Mouse (Mus musculus): ENCODE data around the gene Tmem177. TPM values are rescaled to one million over a fixed set of nuclear protein-coding genes. Genes with fewer than 3 reads are reported as not detected.

Gene Tmem177
- 6.4 and 6.8 TPM in 2 replicates for polyA plus RNA-seq (2015; fragmentation: Nextera tagmentation; extraction: Ambion mirVana)

DNA sequence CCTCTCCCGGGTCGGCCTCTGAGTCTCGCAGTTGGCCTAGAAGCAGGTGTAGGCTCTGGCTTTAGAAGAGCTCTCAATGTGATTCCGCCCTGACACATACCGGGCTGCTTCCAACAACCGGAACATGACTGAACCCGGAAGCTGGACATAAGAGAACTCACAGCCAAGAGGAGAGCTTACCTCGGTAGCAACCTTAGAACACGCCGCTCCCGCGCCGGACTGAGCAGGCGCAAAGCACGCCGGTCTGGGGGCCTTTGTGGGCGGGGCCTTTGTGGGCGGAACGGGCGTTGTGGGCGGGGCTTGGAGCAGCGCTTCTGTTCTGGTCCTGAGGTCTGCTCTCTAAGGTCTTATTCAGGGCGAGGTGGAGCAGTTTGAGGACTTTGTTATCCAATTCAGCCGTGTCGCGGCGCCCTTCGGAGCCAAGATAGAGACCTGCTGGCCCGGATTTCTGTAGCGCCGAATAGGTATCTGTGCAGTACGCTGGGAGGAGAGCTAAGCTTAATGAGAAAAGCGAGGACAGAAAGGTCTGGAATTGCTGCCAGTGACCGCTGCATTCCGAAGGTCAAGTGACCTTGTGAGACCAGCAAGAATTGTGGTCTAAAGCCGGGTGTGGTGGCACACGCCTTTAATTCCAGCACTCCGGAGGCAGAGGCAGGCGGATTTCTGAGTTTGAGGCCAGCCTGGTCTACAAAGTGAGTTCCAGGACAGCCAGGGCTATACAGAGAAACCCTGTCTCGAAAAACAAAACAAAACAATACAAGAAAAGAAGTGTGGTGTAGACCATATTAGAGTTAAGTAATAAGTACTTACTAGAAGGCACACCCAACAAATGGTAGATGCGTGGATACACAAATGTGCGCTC, at the start of gene Tmem177:
TSS of gene Tmem177 (minus strand) at position 256 of the 862 bp plus-strand sequence.
- peak within 1 kb of the TSS; percentile 73 for H3K27ac ChIP-seq
- peak within 1 kb of the TSS; percentile 55 for H3K4me3 ChIP-seq
- H3K4me1 ChIP-seq (replicated peaks), result peaks cover 6% of the 10 kb centered on the region
- 11% methylated on average over 42 of the region's 42 CpGs for WGBS
- peak within 1 kb of the TSS; percentile 54 for H3K9ac ChIP-seq
- H3K9me3 ChIP-seq (replicated peaks), result no peaks in the 10 kb centered on the region
- no peaks in the 10 kb centered on the region for H3K27me3 ChIP-seq
- peak; percentile 94 for ATAC-seq (replicated peaks; ENCODE audit: insufficient number of reproducible peaks, insufficient read depth, low FRiP score, low read depth)
- H3K4me2 ChIP-seq, result peak within 1 kb of the TSS; percentile 71
- H3K36me3 ChIP-seq, result 0 out of 2 replicates have a peak, but pooled peaks cover 3% of the 10 kb centered on the region

GRCm38 (mm10) chr1:119959920-119960319, 46.9 kb upstream of the Tmem177 start:
- Histone ChIP-seq H3K27me3 (no peaks in the 10 kb centered on the region), H3K27ac (no peak overlapping the region), H3K4me3 (no peak overlapping the region), H3K9me3 (replicated peaks) (no peaks in the 10 kb centered on the region), H3K9ac (no peak overlapping the region), H3K4me1 (replicated peaks) (no peaks in the 10 kb centered on the region), H3K4me2 (no peak overlapping the region), H3K36me3 (no peaks in the 10 kb centered on the region)
- 56% methylated on average over 7 of the region's 7 CpGs for whole genome bisulfite sequencing
- ATAC-seq (replicated peaks; ENCODE audit: insufficient number of reproducible peaks, insufficient read depth, low FRiP score, low read depth), result no peak

DNA sequence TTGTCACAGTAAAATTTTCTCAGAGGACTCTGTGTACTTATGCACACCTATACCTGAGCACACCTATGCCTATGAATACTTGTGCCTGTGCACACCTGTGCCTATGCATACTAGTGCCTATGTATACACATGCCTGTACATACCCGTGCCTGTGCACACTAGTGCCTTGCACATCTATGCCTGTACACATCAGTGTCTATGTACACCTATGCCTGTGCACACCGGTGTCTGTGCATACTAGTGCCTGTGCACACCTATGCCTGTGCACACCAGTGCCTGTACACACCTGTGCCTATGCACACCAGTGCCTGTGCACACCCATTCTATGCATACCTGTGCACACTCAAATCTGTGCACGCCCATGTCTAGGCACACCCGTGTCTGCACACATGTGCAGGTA, 46.5 kb upstream of the Tmem177 start:
- no peaks in the 10 kb centered on the region for H3K36me3 ChIP-seq
- H3K27me3 ChIP-seq, result no peaks in the 10 kb centered on the region
- ATAC-seq (replicated peaks; ENCODE audit: insufficient number of reproducible peaks, insufficient read depth, low FRiP score, low read depth), result no peak
- H3K4me3 ChIP-seq, result no peak overlapping the region
- no peaks in the 10 kb centered on the region for H3K4me1 ChIP-seq (replicated peaks)
- H3K9me3 ChIP-seq (replicated peaks), result no peaks in the 10 kb centered on the region
- 88% methylated on average over 4 of the region's 4 CpGs for WGBS
- no peak overlapping the region for H3K4me2 ChIP-seq
- H3K9ac ChIP-seq, result no peak overlapping the region
- no peak overlapping the region for H3K27ac ChIP-seq

GRCm38 (mm10) chr1:119957716-119958222, 44.8 kb upstream of the Tmem177 start:
- Histone ChIP-seq H3K4me1 (replicated peaks) (no peaks in the 10 kb centered on the region), H3K9me3 (replicated peaks) (no peaks in the 10 kb centered on the region), H3K27me3 (no peaks in the 10 kb centered on the region), H3K4me3 (no peak overlapping the region), H3K9ac (no peak overlapping the region), H3K4me2 (no peak overlapping the region), H3K36me3 (no peaks in the 10 kb centered on the region), H3K27ac (no peak overlapping the region)
- WGBS, result 50% methylated on average over 9 of the region's 9 CpGs
- ATAC-seq (replicated peaks; ENCODE audit: insufficient number of reproducible peaks, insufficient read depth, low FRiP score, low read depth), result no peak

DNA sequence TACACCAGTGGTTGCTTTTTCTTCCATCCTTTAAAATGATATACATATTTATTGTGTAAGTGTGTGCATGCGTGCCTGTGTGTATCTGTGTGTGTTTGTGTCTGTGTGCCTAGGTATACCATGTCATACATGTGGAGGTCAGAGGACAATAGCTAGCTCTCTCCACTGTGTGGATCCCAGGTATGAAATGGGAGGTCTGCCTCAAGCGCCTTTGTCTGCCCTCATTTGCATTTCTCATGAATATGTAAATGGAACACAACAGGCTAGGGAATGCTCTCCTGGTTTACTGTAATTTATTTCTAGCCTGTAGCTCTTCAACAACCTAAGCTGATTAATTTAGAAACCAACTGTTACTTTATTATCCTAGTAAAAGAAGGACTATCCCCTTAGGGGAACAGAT, 41.7 kb upstream of the Tmem177 start:
- WGBS, result 79% methylated on average over 2 of the region's 2 CpGs
- H3K9me3 ChIP-seq (replicated peaks), result no peaks in the 10 kb centered on the region
- no peaks in the 10 kb centered on the region for H3K4me1 ChIP-seq (replicated peaks)
- H3K36me3 ChIP-seq, result no peaks in the 10 kb centered on the region
- H3K4me3 ChIP-seq, result no peak overlapping the region
- H3K9ac ChIP-seq, result no peak overlapping the region
- H3K4me2 ChIP-seq, result no peak overlapping the region
- no peak for ATAC-seq (replicated peaks; ENCODE audit: insufficient number of reproducible peaks, insufficient read depth, low FRiP score, low read depth)
- H3K27ac ChIP-seq, result no peak overlapping the region
- H3K27me3 ChIP-seq, result no peaks in the 10 kb centered on the region

DNA sequence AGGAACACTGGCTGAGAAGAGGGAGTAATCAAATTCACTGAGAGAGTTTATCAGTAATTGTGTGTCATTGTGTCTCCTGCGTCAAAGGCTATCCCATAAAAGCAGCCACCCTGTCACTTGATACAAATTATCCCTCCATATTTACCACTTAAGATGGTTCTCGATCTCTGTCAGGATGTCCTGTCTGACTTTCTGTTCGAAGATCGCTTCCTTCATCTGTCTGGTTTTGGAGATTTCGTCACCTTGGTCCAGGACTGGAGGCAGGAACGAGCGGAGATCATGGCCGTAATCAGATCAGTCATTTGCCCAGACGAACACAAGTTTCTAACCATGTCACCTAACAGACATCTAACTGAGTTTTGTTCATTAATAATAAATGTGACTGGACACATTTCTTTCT, 40.4 kb upstream of the Tmem177 start:
- H3K9ac ChIP-seq, result no peak overlapping the region
- no peaks in the 10 kb centered on the region for H3K4me1 ChIP-seq (replicated peaks)
- ATAC-seq (replicated peaks; ENCODE audit: insufficient number of reproducible peaks, insufficient read depth, low FRiP score, low read depth), result no peak
- H3K27ac ChIP-seq, result no peak overlapping the region
- no peak overlapping the region for H3K4me2 ChIP-seq
- WGBS, result 75% methylated on average over 9 of the region's 9 CpGs
- no peaks in the 10 kb centered on the region for H3K27me3 ChIP-seq
- H3K9me3 ChIP-seq (replicated peaks), result no peaks in the 10 kb centered on the region
- no peaks in the 10 kb centered on the region for H3K36me3 ChIP-seq
- no peak overlapping the region for H3K4me3 ChIP-seq

GRCm38 (mm10) chr1:119950086-119950485, 37.1 kb upstream of the Tmem177 start:
- Histone ChIP-seq H3K36me3 (no peaks in the 10 kb centered on the region), H3K4me2 (no peak overlapping the region), H3K9me3 (replicated peaks) (no peaks in the 10 kb centered on the region), H3K27ac (no peak overlapping the region), H3K9ac (no peak overlapping the region), H3K4me1 (replicated peaks) (no peaks in the 10 kb centered on the region), H3K4me3 (no peak overlapping the region), H3K27me3 (no peaks in the 10 kb centered on the region)
- no peak for ATAC-seq (replicated peaks; ENCODE audit: insufficient number of reproducible peaks, insufficient read depth, low FRiP score, low read depth)
- WGBS, result 87% methylated on average over 8 of the region's 8 CpGs

DNA sequence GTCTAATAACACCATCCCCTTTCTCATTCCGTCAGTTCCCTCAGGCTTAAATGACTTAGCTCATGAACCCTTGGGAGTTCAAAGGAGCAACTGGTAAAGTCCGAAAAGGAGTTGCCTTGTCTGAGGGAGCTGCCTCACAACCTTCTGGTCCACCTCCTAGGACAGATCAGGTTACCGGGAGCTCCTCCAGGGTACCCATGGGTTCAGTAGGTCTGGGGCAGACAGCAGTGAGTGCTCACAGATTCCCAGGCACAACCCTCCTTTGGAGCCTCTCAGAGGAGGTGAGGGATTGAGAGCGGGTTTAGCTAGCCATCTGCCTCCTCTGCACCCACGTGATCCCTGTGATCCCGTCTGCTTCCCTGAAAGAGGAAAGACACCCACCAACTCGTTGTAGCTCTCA, 23.9 kb upstream of the Tmem177 start:
- H3K36me3 ChIP-seq, result no peaks in the 10 kb centered on the region
- 29% methylated on average over 7 of the region's 7 CpGs for WGBS
- H3K9me3 ChIP-seq (replicated peaks), result no peaks in the 10 kb centered on the region
- no peak overlapping the region for H3K4me3 ChIP-seq
- H3K4me1 ChIP-seq (replicated peaks), result no peaks in the 10 kb centered on the region
- no peak overlapping the region for H3K9ac ChIP-seq
- no peak overlapping the region for H3K4me2 ChIP-seq
- H3K27ac ChIP-seq, result no peak overlapping the region
- no peak for ATAC-seq (replicated peaks; ENCODE audit: insufficient number of reproducible peaks, insufficient read depth, low FRiP score, low read depth)
- no peaks in the 10 kb centered on the region for H3K27me3 ChIP-seq

DNA sequence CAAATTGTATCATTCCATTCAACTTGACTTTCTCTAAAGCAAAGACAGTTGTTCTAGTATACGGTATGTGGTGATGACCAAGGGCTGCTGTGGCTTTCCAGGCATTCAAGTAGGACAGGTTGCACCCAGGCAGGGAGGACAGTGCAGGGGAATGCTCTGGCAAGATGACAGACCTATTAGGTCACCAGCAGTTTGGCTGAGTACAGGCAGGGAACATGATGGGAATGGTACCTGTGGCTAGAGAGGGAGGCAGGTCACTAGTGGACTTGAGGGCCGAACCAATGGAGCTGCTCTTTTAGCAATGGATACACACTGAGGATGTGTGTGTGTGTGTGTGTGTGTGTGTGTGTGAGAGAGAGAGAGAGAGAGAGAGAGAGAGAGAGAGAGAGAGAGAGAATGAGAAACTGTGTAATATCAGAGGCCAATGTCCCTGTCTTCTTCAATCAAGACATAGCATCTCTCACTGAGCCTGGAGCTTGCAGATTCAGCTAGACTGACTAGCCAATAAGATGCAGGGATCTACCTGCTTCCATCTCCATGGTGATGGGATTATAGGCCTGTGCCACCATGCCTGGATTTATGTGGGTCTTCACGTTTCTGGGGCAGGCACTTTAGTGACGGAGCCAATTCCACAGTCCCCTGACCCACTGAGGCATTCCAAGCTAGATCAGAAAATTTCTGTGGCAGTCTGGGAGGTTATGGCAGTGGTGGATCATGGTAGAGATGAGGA, 18.6 kb upstream of the Tmem177 start:
- H3K4me2 ChIP-seq, result no peak overlapping the region
- no peaks in the 10 kb centered on the region for H3K27me3 ChIP-seq
- H3K27ac ChIP-seq, result no peak overlapping the region
- no peak overlapping the region for H3K9ac ChIP-seq
- H3K9me3 ChIP-seq (replicated peaks), result no peaks in the 10 kb centered on the region
- no peaks in the 10 kb centered on the region for H3K36me3 ChIP-seq
- no peak overlapping the region for H3K4me3 ChIP-seq
- no peaks in the 10 kb centered on the region for H3K4me1 ChIP-seq (replicated peaks)
- no peak for ATAC-seq (replicated peaks; ENCODE audit: insufficient number of reproducible peaks, insufficient read depth, low FRiP score, low read depth)
- WGBS, result 85% methylated on average over 4 of the region's 4 CpGs

DNA sequence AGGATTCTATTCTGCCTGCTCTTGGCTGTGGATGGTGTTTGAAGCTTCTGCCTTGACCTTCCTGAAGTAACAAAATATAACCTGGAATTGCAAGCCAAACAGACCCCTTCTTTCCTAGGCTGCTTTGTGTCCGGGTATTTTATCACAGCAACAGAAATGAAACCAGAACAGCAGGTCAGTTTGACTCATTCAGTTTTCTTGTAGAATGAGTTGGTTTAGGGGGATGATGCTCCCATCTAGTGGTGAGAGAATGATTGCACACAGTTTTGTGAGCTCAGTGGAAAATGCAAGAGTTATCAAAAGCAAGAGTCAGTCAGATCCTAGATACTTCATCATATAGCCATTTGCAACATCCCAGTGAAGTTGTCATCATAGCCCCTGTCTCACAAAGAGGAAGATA, 16.7 kb upstream of the Tmem177 start:
- Histone ChIP-seq H3K36me3 (no peaks in the 10 kb centered on the region), H3K9me3 (replicated peaks) (no peaks in the 10 kb centered on the region), H3K9ac (no peak overlapping the region), H3K4me2 (no peak overlapping the region), H3K4me3 (no peak overlapping the region), H3K27me3 (no peaks in the 10 kb centered on the region), H3K4me1 (replicated peaks) (no peaks in the 10 kb centered on the region), H3K27ac (no peak overlapping the region)
- WGBS, result 33% methylated on average over 1 of the region's 1 CpGs
- no peak for ATAC-seq (replicated peaks; ENCODE audit: insufficient number of reproducible peaks, insufficient read depth, low FRiP score, low read depth)

DNA sequence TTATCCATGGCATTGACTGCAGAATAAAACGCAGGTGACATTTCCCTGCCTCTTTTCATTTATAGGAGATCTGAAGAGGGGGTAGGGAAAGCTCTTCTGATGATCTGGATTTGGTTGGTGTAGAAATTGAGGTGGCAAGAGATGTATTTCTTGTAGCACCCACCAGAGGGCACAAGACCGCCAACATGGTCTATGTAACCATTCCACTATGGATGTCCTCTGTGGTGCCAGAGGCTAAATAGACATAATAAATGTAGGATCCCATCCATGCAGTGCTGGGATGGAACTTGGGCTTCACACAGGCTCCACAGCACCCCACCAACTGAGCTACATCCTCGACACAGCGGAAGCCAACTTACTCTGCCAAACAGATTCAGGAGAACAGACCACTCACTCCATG, 6.3 kb upstream of the Tmem177 start:
- 53% methylated on average over 4 of the region's 4 CpGs for WGBS
- H3K9ac ChIP-seq, result no peak overlapping the region
- no peaks in the 10 kb centered on the region for H3K27me3 ChIP-seq
- no peaks in the 10 kb centered on the region for H3K36me3 ChIP-seq
- no peaks in the 10 kb centered on the region for H3K9me3 ChIP-seq (replicated peaks)
- no peaks in the 10 kb centered on the region for H3K4me1 ChIP-seq (replicated peaks)
- H3K4me2 ChIP-seq, result no peak overlapping the region
- H3K4me3 ChIP-seq, result no peak overlapping the region
- no peak overlapping the region for H3K27ac ChIP-seq
- ATAC-seq (replicated peaks; ENCODE audit: insufficient number of reproducible peaks, insufficient read depth, low FRiP score, low read depth), result no peak

All from heart, embryonic 15.5 days (tissue).